Mouse (Mus musculus) retina, embryonic 14.5 days (tissue): ENCODE results near the gene Zbtb17.
A peak's percentile ranks its signal among the peaks of the same experiment; 100 is the strongest.

Source experiments
- DNase-seq: peaks from one replicate; pipeline ENCODE4 v3.0.0-alpha.2; 2015; ENCODE audit warnings: low spot score

Gene Zbtb17

DNA sequence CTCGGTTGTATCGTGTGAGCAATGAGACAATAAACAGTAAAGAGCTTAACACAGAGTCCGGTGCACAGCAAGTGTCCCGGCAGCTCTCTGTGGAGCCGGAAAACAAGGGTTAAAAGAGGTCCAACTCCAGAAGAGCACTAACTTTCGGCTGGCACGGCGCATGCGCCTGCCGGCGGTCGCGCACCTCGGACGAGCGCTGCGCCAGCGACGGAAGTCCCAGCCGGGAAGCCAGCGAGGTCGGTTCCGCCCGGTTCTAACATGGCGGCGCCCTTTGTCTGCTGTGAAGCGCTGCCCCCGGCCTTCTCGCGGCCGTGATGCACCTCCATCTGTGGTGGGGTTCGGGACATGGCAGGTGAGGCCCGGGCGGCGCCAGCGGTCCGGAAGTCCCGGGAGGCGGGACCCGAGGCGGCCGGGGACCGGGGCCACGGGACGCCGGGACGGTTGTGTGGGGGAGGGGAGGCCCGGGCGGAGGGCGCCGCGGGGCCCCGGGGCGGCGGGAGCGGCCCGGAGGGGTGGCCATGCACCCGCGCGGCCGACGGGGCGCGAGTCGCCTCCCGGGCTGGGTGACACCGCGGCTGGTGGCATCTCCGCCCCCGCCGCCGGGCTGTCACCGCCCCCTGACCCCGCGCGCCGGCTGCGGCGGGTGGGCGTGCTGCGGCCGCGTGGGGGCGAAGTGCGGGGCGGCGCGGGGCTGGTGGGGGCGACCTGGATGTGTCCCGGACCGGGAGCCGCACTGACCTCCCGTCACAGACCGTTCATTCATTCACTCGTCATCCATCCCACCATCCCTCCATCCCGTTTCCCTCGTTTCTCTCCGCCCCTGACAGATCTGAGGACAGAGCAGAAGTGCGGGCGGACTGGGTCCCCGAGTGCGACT, at the start of gene Zbtb17:
TSS of gene Zbtb17 (plus strand) at position 204 of the 877 bp plus-strand sequence.
- DNase-seq = peak; percentile 96

DNA sequence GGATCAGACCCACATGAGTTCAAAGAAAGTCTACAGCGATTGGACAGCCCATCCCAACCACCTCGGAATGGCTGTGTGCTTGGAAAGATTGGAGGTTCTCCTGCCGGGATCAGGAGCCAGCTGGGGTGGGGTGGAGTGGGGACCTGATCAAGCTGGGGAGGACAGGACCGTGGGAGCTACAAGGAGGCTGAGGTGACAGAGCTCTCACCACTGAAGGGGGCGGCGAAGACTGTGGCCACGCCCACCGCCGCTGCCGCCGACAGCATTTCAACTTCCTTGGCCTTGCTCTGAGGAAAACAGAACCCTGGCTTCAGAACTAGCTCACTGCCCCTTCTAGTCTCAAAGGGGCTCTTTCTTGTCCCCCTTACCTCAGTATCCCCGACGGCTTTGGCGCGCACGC, 49.7 kb upstream of the Zbtb17 start:
- DNase-seq = no peak

GRCm38 (mm10) chr4:141397861-141398260, 46.6 kb upstream of the Zbtb17 start:
- no peak for DNase-seq

DNA sequence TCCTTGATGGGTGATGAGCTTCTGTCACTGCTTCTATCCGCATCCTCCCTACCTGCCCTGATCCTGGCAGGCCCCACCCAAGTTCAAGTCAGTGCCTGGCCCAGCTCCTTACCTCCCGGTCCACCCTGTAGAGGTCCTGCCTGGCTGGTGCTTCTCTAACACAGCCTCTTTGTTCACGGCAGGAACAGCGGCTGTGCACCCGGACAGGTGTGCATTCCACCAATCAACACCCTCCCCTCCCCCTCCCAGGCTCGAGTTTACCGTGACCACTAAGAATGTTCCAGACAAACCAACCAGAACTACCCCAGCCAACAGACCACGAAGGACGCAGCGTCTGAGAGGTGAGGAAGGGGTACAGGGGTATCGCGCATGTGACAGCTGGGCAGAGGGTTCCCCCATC, 45.9 kb upstream of the Zbtb17 start, which contains the start of gene Clcnka:
TSS of gene Clcnka (minus strand) at position 180 of the 400 bp plus-strand sequence.
- no peak for DNase-seq

- no peak for DNase-seq
Observed at GRCm38 (mm10) chr4:141400171-141400570, 44.3 kb upstream of the Zbtb17 start.

DNA sequence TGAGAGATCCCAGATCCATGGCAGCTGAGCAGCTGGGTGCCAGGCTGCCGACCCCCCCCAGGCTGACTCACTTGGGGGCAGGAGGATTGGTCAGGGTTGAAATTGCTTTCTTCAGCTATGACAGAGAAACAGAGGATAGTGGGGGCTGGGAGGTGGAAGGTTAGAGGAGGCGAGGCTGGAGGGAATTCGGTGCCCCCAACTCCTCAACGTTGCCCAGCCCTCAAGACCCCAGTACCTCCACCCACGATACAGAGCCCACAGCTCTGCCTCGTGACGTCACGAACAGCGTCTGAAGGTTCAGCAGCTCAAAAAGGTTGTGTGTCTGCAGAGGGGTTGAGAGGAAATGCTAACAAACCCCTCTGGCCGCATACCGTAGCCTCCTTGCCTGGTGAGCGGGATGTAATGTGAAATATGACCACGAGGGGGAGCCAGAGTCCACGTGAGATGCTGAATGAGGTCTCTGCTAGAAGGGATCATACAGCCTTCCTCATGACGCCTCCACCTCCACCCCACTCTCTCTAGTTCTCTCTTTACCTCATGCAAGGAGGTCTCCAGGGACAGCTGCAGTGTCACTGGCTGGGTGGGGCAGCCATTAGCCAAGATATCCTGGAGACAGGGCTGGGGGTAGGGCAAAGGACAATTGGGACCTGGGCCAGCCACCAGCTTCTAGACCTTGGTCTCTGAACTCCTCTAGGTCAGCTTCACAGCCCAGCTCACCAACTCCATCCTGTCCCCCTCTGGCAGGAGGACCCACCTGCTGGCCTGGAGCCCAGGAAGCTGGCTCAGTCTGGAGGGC, 39.7 kb upstream of the Zbtb17 start:
- DNase-seq = peak; percentile 94

DNA sequence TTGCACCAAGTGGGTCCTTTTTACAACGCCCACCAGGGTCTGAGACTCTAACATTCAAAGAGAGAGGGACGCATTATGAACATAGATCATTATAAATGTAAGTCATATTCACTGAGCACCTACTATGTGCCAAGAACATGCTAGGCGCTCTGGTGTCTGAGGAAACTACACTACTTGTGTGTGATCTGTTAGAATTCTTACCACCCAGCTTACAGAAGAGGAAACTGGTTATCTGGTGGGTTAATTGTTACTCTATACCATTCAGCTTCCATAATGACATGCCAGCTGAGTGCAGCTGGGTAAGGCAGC, 39.2 kb upstream of the Zbtb17 start:
- no peak for DNase-seq

GRCm38 (mm10) chr4:141406516-141407299, 37.7 kb upstream of the Zbtb17 start:
- peak; percentile 63 for DNase-seq

GRCm38 (mm10) chr4:141408577-141408976, 35.9 kb upstream of the Zbtb17 start:
- no peak for DNase-seq

DNA sequence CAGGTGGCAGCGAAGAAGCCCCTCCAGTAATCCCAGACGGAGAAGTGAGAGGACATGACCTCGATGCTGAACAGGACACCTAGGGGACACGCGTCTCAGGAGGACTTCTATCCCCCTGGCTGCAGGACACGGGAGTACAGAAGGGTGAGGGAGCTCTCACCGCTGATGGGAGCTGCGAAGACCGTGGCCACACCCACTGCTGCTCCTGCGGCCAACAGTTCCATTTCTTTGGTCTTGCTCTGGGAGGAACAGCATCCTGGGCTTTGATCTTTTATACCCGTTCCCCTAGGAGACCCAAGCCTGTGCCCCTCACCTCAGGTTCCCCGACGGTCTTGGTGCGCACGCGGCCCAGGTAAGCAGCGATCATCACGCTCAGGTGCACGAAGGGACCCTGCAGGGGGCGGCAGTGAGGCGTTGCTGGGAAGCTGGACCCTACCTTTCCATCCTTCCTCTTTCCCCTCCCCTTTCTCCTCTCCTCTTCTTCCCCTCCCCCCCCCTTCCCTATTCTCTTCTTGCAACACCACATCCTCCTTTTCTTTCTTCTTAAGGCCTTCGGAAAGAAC, 32.9 kb upstream of the Zbtb17 start:
- DNase-seq = peak; percentile 11

- no peak for DNase-seq
Observed at GRCm38 (mm10) chr4:141415924-141416323, 28.5 kb upstream of the Zbtb17 start, which contains the start of gene Clcnkb. Gene Clcnkb, minus strand, starts transcription at chr4:141416014.

GRCm38 (mm10) chr4:141419398-141420191, 24.9 kb upstream of the Zbtb17 start:
- DNase-seq = no peak

DNA sequence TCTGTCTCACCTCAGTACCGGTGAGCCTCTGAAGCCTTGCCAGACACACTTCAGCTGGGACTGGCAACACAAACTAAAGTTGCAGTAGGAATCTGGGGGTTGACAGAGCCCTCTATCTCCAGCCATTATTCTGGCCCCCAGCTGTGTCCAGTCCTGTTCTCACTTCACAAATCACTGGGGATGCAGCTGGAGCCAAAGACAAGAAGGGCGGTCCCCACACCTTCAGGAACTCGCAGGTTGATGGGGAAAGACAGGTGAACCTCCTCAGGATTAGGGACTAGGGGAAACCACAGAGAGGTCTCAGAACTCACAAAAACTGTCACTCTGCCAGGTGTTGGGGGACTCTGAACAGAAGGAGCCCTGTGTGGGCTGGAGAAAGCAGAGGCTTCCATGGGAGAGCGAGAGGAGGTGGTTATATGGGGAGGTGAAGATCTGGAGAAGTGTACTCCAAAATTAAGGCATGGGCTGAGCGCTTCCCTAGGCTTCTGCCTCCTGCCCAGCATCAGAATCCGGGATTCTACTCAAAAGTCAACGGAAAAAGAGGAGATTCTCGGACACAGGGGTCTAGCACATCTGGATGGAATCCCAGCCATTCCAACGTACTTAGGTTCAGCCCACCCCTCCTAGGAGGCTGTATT, 24.1 kb upstream of the Zbtb17 start, which contains the start of gene Hspb7:
TSS of gene Hspb7 (plus strand) at position 588 of the 638 bp plus-strand sequence.
- no peak for DNase-seq

DNA sequence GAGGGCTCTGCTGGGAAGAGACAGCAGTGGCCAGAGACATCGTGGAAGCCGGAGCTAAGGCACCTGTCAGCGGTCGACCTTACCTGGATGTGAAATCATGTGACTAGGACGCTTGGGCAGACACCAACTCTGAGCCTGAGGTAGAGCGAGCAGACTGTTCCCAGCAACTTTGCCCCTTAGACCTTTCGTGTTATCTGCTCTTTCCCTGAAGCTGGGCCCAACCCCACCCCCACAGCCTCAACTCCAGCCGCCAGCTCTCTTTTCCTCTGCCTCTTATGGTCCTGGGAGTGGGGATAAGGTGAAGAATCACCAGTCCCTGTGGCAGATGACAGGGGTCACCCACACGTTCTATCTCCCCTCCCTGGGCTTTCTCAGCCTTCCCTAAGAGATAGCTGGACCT, 23.6 kb upstream of the Zbtb17 start:
- DNase-seq = no peak

DNA sequence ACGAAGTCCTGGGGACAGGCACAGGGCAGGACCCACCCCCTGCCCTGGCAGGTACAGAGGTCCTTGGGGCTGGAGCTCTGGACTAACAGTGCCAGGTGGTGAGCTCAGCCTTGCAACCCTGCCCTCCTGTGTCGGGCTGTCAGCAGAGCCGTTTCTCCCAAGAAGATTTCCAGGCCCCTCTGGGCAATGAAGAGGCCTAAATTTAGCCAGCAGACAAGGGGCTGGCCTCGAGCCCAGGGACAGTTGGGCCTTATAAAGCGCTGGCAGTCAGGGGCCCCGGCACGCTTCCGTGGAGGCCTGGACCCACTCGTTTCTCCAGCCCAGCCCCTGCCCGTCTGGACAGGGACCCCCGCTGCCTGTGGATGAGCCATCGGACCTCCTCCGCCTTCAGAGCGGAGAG, 23.0 kb upstream of the Zbtb17 start:
- DNase-seq = no peak

DNA sequence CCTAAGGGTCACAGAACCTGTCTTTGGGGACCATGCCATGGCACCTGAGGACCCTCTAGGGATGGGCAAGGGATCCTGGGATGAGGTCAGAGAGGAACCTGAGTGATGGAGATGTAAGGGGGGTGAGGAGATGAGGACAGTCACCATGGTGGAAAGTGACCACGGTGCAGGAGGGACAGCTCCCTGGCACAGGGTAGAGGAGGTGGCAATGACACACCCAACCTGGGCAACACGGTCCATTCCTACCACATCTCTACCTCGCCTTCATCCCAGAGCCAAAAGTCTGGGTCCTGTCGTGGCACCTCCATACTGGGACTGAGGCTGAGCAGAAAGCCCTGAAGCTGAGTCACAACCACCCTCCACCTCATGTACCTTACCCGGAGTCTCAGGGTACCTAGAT, 21.6 kb upstream of the Zbtb17 start:
- no peak for DNase-seq

DNA sequence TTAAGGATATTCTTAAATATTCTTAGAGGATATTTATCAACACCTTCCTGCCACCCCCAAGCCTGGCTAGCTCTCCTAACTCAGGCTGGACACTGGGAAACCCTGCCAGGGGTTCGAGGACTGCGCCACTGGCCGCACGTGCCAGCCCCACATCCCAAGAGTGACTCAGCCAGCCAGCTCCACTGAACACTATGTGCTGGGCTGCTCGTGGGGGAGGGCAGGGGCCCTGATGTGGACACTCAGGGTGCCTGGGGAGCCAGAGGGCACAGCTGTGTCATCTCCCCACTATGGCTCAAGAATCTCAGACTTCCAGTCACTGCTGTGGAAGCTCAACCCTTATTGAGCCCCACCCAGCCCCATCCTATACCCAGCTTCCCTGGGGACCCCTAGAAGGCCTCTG, 21.2 kb upstream of the Zbtb17 start:
- no peak for DNase-seq

GRCm38 (mm10) chr4:141423691-141424431, 20.6 kb upstream of the Zbtb17 start:
- DNase-seq = no peak
